Mouse (Mus musculus): ENCODE data around the gene Gm21882. TPM values are rescaled to one million over a fixed set of nuclear protein-coding genes. Genes with fewer than 3 reads are reported as not detected.

Gm21882 gene
- polyA plus RNA-seq (2015; fragmentation: Nextera tagmentation; extraction: Ambion mirVana), result not detected in 2 replicates

DNA sequence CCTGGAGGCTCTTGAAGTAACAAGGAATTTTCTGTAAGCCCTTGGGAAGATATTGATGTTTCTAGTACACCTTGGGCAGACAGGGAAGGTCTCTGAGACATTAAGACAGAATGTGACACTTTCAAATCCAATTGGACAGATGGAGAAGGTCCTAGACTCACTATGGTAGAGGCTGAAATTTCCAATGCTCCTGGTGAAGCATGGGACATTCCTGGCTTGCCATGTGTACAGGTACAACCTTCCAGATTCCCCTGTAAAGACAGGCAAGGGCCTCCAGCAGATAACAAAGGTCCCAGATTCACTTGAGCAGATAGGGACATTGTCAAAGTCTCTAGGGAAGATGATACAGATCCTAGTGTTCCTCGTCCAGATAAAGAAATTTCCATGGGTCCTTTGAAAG is at the start of gene Gm21882:
Gm21882 (minus strand) TSS at position 101 of the 400 bp plus-strand sequence.

Other genes starting within 250 kb of the Gm21882 start
- not detected in 2 replicates for gene Gm21865, start 64.6 kb downstream of the Gm21882 start, polyA plus RNA-seq (2015; fragmentation: Nextera tagmentation; extraction: Ambion mirVana)

Data from adrenal gland, postnatal 0 days (tissue).